Mouse (Mus musculus) urinary bladder, postnatal 14 days (tissue): ENCODE measurements around the gene Unc5cl.

Experiments used
- DNase-seq: peaks from one replicate; pipeline ENCODE4 v3.0.0; 2021; ENCODE audit warnings: low spot score

Gene Unc5cl

GRCm38 (mm10) chr17:48539326-48539725 lies 84.6 kb downstream of the Unc5cl start:
- DNase-seq, result no peak

GRCm38 (mm10) chr17:48542733-48543132 lies 88.0 kb downstream of the Unc5cl start:
- DNase-seq, result peak; percentile 10

GRCm38 (mm10) chr17:48543301-48543765 lies 88.6 kb downstream of the Unc5cl start:
- DNase-seq, result no peak

- no peak for DNase-seq
Measured at GRCm38 (mm10) chr17:48544722-48545121, 90.0 kb downstream of the Unc5cl start.

GRCm38 (mm10) chr17:48545223-48545943 lies 90.7 kb downstream of the Unc5cl start:
- no peak for DNase-seq

- DNase-seq, result no peak
Measured at GRCm38 (mm10) chr17:48546036-48546435, 91.3 kb downstream of the Unc5cl start.

- no peak for DNase-seq
Measured at GRCm38 (mm10) chr17:48547668-48548067, 93.0 kb downstream of the Unc5cl start.

GRCm38 (mm10) chr17:48551788-48552531 lies 97.3 kb downstream of the Unc5cl start:
- no peak for DNase-seq

- no peak for DNase-seq
Measured at GRCm38 (mm10) chr17:48552532-48552915, 97.8 kb downstream of the Unc5cl start.

GRCm38 (mm10) chr17:48556223-48556962 lies 101.7 kb downstream of the Unc5cl start:
- DNase-seq, result no peak

- no peak for DNase-seq
Measured at GRCm38 (mm10) chr17:48557823-48558715, 103.4 kb downstream of the Unc5cl start.

- no peak for DNase-seq
Measured at GRCm38 (mm10) chr17:48564931-48565330, 110.2 kb downstream of the Unc5cl start.

GRCm38 (mm10) chr17:48569656-48570055 lies 115.0 kb downstream of the Unc5cl start:
- no peak for DNase-seq

- DNase-seq, result no peak
Measured at GRCm38 (mm10) chr17:48581153-48581552, 126.5 kb downstream of the Unc5cl start.

- DNase-seq, result no peak
Measured at GRCm38 (mm10) chr17:48582486-48582990, 127.8 kb downstream of the Unc5cl start.

GRCm38 (mm10) chr17:48583401-48583800 lies 128.7 kb downstream of the Unc5cl start:
- no peak for DNase-seq

- DNase-seq, result no peak
Measured at GRCm38 (mm10) chr17:48585902-48586359, 131.2 kb downstream of the Unc5cl start.

- DNase-seq, result no peak
Measured at GRCm38 (mm10) chr17:48588674-48589073, 134.0 kb downstream of the Unc5cl start.
